Mouse (Mus musculus) lung, embryonic 16.5 days (tissue): ENCODE measurements at regions not wholly inside any gene's neighbourhood (a gene's known extent, or its start where the extent isn't known, plus 50 kb on each side); places are given as distances from the start of the nearest gene placed in this dataset.
A peak's percentile ranks its signal among the peaks of the same experiment; 100 is the strongest.

Experiments used
- ATAC-seq: fragments of 200-750 bp; cut with Nextera tagmentation; 2 replicates; pipeline ENCODE4 v1.8.0; 2017; ENCODE audit warnings: low read depth, mild to moderate bottlenecking, moderate library complexity
- H3K27ac ChIP-seq: fragments of 300-500 bp; sonication (generic); 2 replicates; pipeline ENCODE4 v1.5.1; 2014; ENCODE audit warnings: mild to moderate bottlenecking, control low read depth, low read length
- H3K27me3 ChIP-seq: fragments of 300-500 bp; sonication (generic); 2 replicates; pipeline ENCODE4 v1.6.1; 2014; ENCODE audit warnings: low read depth, low read length, mixed read lengths; ENCODE audit not compliant: control insufficient read depth, insufficient read depth
- H3K36me3 ChIP-seq: fragments of 300-500 bp; sonication (generic); 2 replicates; pipeline ENCODE4 v1.6.1; 2014; ENCODE audit warnings: low read length; ENCODE audit not compliant: control insufficient read depth, insufficient read depth
- H3K4me1 ChIP-seq: fragments of 300-500 bp; sonication (generic); replicated peaks from 2 replicates; pipeline ENCODE4 v1.6.1; 2014; ENCODE audit warnings: low read length, mixed read lengths; ENCODE audit not compliant: control insufficient read depth, insufficient read depth
- H3K4me2 ChIP-seq: fragments of 300-500 bp; sonication (generic); 2 replicates; pipeline ENCODE4 v1.6.1; 2014; ENCODE audit warnings: low read depth, low read length, control low read depth
- H3K4me3 ChIP-seq: fragments of 300-500 bp; sonication (generic); 2 replicates; pipeline ENCODE4 v1.5.1; 2014; ENCODE audit warnings: mild to moderate bottlenecking, low read length, control low read depth
- H3K9ac ChIP-seq: fragments of 300-500 bp; sonication (generic); 2 replicates; pipeline ENCODE4 v1.6.1; 2014; ENCODE audit warnings: low read length, control low read depth
- H3K9me3 ChIP-seq: fragments of 300-500 bp; sonication (generic); 2 replicates; pipeline ENCODE4 v1.6.1; 2016; ENCODE audit warnings: low read length; ENCODE audit not compliant: control insufficient read depth
- WGBS: fragments of 180-500 bp; shearing (Covaris S2); extraction: QIAGEN DNeasy Blood & Tissue Kit; methylation state at CpG from one replicate; pipeline ENCODE4 v1.1.7; 2014; 5-methylcytosine and 5-hydroxymethylcytosine counted together

- H3K4me2 ChIP-seq = 0 out of 2 replicates have a peak overlapping the region, but pooled peaks have one; percentile 2
- no peaks in the 10 kb centered on the region for H3K27me3 ChIP-seq
- no peak overlapping the region for H3K27ac ChIP-seq
- 5% methylated on average over 8 of the region's 8 CpGs for WGBS
- peaks cover 2% of the 10 kb centered on the region; the same call in 1 of the 2 replicates for H3K4me1 ChIP-seq
- H3K9ac ChIP-seq = no peak overlapping the region
- peak; percentile 62 for ATAC-seq
- H3K36me3 ChIP-seq = no peaks in the 10 kb centered on the region
- H3K9me3 ChIP-seq = no peaks in the 10 kb centered on the region
- no peak overlapping the region for H3K4me3 ChIP-seq
Measured at GRCm38 (mm10) chr1:128824235-128824634, 232.1 kb upstream of the Cxcr4 start.

GRCm38 (mm10) chr1:128821991-128822390 lies 229.9 kb upstream of the Cxcr4 start:
- Histone ChIP-seq H3K4me1 (peaks cover 2% of the 10 kb centered on the region; the same call in 1 of the 2 replicates), H3K36me3 (no peaks in the 10 kb centered on the region), H3K4me3 (no peak overlapping the region), H3K27ac (no peak overlapping the region), H3K9ac (no peak overlapping the region), H3K9me3 (no peaks in the 10 kb centered on the region), H3K4me2 (no peak overlapping the region), H3K27me3 (no peaks in the 10 kb centered on the region)
- WGBS = 38% methylated on average over 6 of the region's 6 CpGs
- ATAC-seq = 0 out of 2 replicates have a peak, but pooled peaks have one; percentile 35

- no peaks in the 10 kb centered on the region for H3K27me3 ChIP-seq
- whole genome bisulfite sequencing = 95% methylated on average over 1 of the region's 1 CpGs
- H3K4me2 ChIP-seq = no peak overlapping the region
- H3K9ac ChIP-seq = no peak overlapping the region
- ATAC-seq = no peak
- H3K4me3 ChIP-seq = no peak overlapping the region
- no peaks in the 10 kb centered on the region for H3K9me3 ChIP-seq
- no peak overlapping the region for H3K27ac ChIP-seq
- H3K4me1 ChIP-seq = peaks cover 2% of the 10 kb centered on the region; the same call in 1 of the 2 replicates
- no peaks in the 10 kb centered on the region for H3K36me3 ChIP-seq
Measured at GRCm38 (mm10) chr1:128820527-128820926, 228.4 kb upstream of the Cxcr4 start.

- H3K4me3 ChIP-seq = no peak overlapping the region
- no peak overlapping the region for H3K27ac ChIP-seq
- H3K9ac ChIP-seq = no peak overlapping the region
- no peaks in the 10 kb centered on the region for H3K36me3 ChIP-seq
- 86% methylated on average over 6 of the region's 6 CpGs for WGBS
- H3K4me1 ChIP-seq = peaks cover 2% of the 10 kb centered on the region; the same call in 1 of the 2 replicates
- H3K9me3 ChIP-seq = no peaks in the 10 kb centered on the region
- no peaks in the 10 kb centered on the region for H3K27me3 ChIP-seq
- no peak overlapping the region for H3K4me2 ChIP-seq
- ATAC-seq = no peak
Measured at GRCm38 (mm10) chr1:128819611-128820010, 227.5 kb upstream of the Cxcr4 start.

- no peaks in the 10 kb centered on the region for H3K4me1 ChIP-seq
- no peak overlapping the region for H3K27ac ChIP-seq
- whole genome bisulfite sequencing = 73% methylated on average over 5 of the region's 5 CpGs
- H3K9ac ChIP-seq = no peak overlapping the region
- no peaks in the 10 kb centered on the region for H3K36me3 ChIP-seq
- H3K4me2 ChIP-seq = no peak overlapping the region
- ATAC-seq = no peak
- no peaks in the 10 kb centered on the region for H3K27me3 ChIP-seq
- H3K9me3 ChIP-seq = no peaks in the 10 kb centered on the region
- H3K4me3 ChIP-seq = no peak overlapping the region
Measured at GRCm38 (mm10) chr1:128813379-128813778, 221.3 kb upstream of the Cxcr4 start.

- no peak overlapping the region for H3K4me3 ChIP-seq
- 82% methylated on average over 3 of the region's 3 CpGs for WGBS
- no peaks in the 10 kb centered on the region for H3K36me3 ChIP-seq
- no peak overlapping the region for H3K9ac ChIP-seq
- H3K27ac ChIP-seq = no peak overlapping the region
- H3K9me3 ChIP-seq = no peaks in the 10 kb centered on the region
- ATAC-seq = no peak
- no peak overlapping the region for H3K4me2 ChIP-seq
- H3K4me1 ChIP-seq = 0 out of 2 replicates have a peak, but pooled peaks cover 2% of the 10 kb centered on the region
- H3K27me3 ChIP-seq = no peaks in the 10 kb centered on the region
Measured at GRCm38 (mm10) chr1:128810860-128811259, 218.8 kb upstream of the Cxcr4 start.

- Histone ChIP-seq H3K4me3 (no peak overlapping the region), H3K27ac (no peak overlapping the region), H3K9me3 (no peaks in the 10 kb centered on the region), H3K36me3 (no peaks in the 10 kb centered on the region), H3K9ac (no peak overlapping the region), H3K27me3 (no peaks in the 10 kb centered on the region), H3K4me1 (0 out of 2 replicates have a peak, but pooled peaks cover 2% of the 10 kb centered on the region), H3K4me2 (no peak overlapping the region)
- 56% methylated on average over 2 of the region's 2 CpGs for WGBS
- ATAC-seq = no peak
Measured at GRCm38 (mm10) chr1:128810094-128810493, 218.0 kb upstream of the Cxcr4 start.

GRCm38 (mm10) chr1:128809601-128810000 lies 217.5 kb upstream of the Cxcr4 start:
- H3K27ac ChIP-seq = no peak overlapping the region
- H3K9me3 ChIP-seq = no peaks in the 10 kb centered on the region
- no peaks in the 10 kb centered on the region for H3K36me3 ChIP-seq
- H3K27me3 ChIP-seq = no peaks in the 10 kb centered on the region
- no peak overlapping the region for H3K9ac ChIP-seq
- no peak overlapping the region for H3K4me3 ChIP-seq
- no peak for ATAC-seq
- 79% methylated on average over 8 of the region's 8 CpGs for WGBS
- H3K4me1 ChIP-seq = 0 out of 2 replicates have a peak, but pooled peaks cover 2% of the 10 kb centered on the region
- H3K4me2 ChIP-seq = no peak overlapping the region

GRCm38 (mm10) chr1:128808599-128808998 lies 216.5 kb upstream of the Cxcr4 start:
- Histone ChIP-seq H3K9me3 (no peaks in the 10 kb centered on the region), H3K9ac (no peak overlapping the region)
- 83% methylated on average over 5 of the region's 5 CpGs for WGBS

More at GRCm38 (mm10) chr1:128808599-128808998, 216.5 kb upstream of the Cxcr4 start:
- Histone ChIP-seq H3K27ac (no peak overlapping the region), H3K4me3 (no peak overlapping the region), H3K4me2 (no peak overlapping the region), H3K36me3 (no peaks in the 10 kb centered on the region), H3K4me1 (peaks cover 6% of the 10 kb centered on the region; the same call in 1 of the 2 replicates), H3K27me3 (no peaks in the 10 kb centered on the region)
- no peak for ATAC-seq
